Mouse (Mus musculus) bone marrow, adult 2 months (tissue): Measurements from ENCODE around the gene Comp. TPM values are rescaled to one million over a fixed set of nuclear protein-coding genes. Genes with fewer than 3 reads are reported as not detected.

Experiments used
- H3K27ac ChIP-seq: fragments of 200-500 bp; 2 replicates; pipeline ENCODE4 v1.5.1; 2012; ENCODE audit warnings: low read depth, mild to moderate bottlenecking, control low read depth, inconsistent platforms, low read length; ENCODE audit not compliant: control insufficient read depth, poor library complexity, insufficient read depth
- H3K4me1 ChIP-seq: fragments of 200-500 bp; 2 replicates; pipeline ENCODE4 v1.6.1; 2011; ENCODE audit warnings: low read length; ENCODE audit not compliant: control insufficient read depth, insufficient read depth
- H3K4me3 ChIP-seq: fragments of 200-500 bp; replicated peaks from 2 replicates; pipeline ENCODE3; 2011; ENCODE audit warnings: mild to moderate bottlenecking, low read depth, low read length, control low read depth; ENCODE audit not compliant: control insufficient read depth
- CTCF ChIP-seq: fragments of 200-500 bp; IDR thresholded peaks from 2 replicates; pipeline ENCODE4 v1.5.1; 2011; ENCODE audit warnings: low read length, control low read depth; ENCODE audit not compliant: control insufficient read depth, insufficient read depth
- POLR2A ChIP-seq: fragments of 200-500 bp; IDR thresholded peaks from 2 replicates; pipeline ENCODE4 v1.6.1; 2011; ENCODE audit warnings: low read depth, mild to moderate bottlenecking, control low read depth, low read length, borderline replicate concordance; ENCODE audit not compliant: control insufficient read depth
- WGBS: fragments of 180-500 bp; shearing (Covaris S2); methylation state at CpG from one replicate; pipeline ENCODE4 v1.1.7; 2018; 5-methylcytosine and 5-hydroxymethylcytosine counted together
- polyA plus RNA-seq: library from polyadenylated mRNA; stranded (reverse); fragments of >200 nt; gene quantifications from 2 replicates; pipeline ENCODE4 v1.2.4, GENCODE M21; 2011; ENCODE audit warnings: low replicate concordance; ENCODE audit not compliant: missing spikeins, insufficient read depth, insufficient read length

Comp gene
- polyA plus RNA-seq, 1 experiment: not detected

DNA sequence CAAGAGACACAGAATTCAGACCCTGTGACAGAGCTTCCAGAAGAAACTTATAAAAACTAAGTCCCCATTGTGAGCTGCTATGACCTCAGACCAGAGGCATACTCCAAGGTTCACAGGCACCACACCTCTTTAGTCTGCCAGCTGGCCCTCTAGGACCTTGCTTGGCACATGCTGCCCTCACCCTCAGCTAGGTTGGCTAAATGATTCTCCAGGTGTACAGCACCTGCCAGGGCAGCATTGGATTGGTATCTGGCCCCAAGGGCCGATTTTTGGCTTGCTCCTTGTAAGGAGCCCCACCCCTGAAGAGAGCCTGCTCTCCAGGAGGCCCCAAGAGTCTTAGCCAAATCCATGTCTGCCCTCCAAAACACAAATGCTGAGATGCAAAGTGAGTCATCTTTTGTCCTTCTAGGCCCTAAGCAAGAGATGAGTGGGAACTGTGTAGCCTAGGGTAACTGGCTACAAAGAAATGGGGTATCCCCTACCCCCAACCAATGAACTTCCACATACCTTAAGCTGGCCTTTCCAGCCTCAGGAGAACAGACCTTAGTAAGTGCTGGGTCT is 25.4 kb upstream of the Comp start:
- TF ChIP-seq POLR2A (no peak), CTCF (no peak)
- WGBS: 55% methylated on average over 1 of the region's 1 CpGs
- Histone ChIP-seq H3K4me3 (no peak overlapping the region), H3K4me1 (peaks cover 3% of the 10 kb centered on the region; the same call in 1 of the 2 replicates), H3K27ac (no peak overlapping the region)

DNA sequence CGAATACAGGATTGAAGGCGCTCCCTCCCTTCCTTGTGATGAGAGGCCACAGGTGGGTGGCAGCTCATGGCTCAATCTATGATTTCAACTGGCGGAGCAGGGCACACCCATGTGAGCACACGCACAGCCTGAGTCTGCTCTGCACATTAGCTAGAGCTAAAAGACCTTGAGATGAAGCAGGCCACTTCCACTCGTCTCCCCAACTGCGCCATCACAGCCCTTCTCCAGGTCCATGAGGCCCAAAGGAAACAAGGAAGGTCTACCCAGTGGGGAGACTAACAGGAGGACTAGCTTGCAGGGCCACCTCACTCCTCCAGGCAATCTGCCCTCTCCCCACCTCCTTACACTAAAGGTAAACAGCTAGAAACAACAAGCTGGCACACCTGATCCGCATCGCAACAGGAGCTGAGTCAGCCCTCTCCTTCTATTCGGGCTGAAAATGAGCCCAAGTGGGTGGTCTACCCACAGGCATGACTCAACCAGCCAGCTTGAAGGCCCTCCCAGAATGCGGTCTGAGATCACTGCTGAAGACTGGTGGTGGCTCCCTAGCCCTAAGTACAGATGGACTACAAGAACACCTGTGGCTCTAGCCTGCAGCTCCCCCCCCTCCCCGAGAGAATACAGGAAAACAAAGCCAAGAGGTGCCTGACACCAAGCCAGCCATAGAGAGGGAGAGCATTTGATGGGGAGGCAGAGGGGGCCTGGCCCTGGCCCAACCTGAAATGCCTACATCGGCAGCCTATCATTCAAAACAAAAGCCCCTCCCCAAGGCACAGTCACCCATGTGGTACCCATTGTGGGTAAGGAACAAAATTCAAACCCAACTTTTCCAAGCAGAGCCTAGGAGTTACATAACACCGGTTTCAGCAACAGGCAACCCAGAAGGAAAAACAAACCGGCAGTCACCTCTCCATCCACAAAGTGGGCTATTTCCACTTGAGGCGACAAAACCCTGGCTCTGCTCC is 22.0 kb upstream of the Comp start:
- Histone ChIP-seq H3K27ac (no peak overlapping the region), H3K4me1 (peaks cover 3% of the 10 kb centered on the region; the same call in 1 of the 2 replicates), H3K4me3 (peak overlapping the region; percentile 74)
- 37% methylated on average over 15 of the region's 15 CpGs for WGBS
- TF ChIP-seq POLR2A: no peak
- no peak for TF ChIP-seq CTCF

DNA sequence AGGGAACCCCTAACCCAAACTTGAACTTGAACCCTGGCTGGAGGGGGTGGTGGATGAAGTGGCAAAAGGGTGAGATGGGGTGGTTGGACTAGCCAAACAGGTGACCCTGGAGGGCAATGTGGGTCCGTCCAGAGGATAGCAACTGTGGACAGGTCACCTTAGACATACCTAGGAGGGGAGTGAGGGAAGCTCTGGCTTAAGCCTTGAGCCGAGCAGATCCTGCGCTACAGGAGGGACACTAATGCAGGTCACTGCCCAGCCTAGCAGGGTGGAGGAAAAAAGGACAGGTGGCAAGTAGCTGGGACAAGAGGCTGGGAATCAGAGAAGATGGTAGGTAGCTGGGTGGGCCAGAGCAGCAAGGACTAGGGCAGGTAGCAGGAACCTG is 21.4 kb upstream of the Comp start:
- 28% methylated on average over 3 of the region's 3 CpGs for WGBS
- TF ChIP-seq CTCF: no peak
- TF ChIP-seq POLR2A: no peak
- peaks cover 3% of the 10 kb centered on the region; the same call in 1 of the 2 replicates for H3K4me1 ChIP-seq
- peak overlapping the region; percentile 74 for H3K4me3 ChIP-seq
- H3K27ac ChIP-seq: no peak overlapping the region

DNA sequence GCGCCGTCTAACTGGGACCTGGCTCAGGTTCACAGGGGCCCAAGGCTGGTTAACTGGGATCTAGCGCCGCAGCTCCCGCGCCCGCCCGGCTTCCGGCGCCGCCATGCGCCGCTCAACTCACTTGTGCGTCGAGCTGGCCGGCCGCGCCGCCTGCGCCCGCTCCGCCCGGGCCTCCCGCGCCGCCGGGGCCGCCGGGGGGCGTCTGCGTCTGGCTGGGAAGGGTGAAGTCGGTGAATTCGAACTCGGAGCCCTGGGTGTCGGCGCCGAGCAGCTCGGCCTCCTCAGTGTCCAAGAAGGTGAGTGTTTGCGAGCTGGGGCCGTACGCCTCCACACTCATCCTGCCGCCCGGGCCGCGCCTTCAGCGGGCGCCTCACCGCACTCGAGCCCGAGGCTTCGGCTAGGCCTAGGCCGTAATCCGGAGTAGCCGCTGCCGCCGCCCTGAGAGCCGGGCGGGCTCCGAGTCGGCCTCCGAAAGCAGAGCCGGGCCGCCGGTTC is 20.7 kb upstream of the Comp start:
- H3K4me1 ChIP-seq: peaks cover 3% of the 10 kb centered on the region; the same call in 1 of the 2 replicates
- under 1% methylated on average over 64 of the region's 64 CpGs for WGBS

DNA sequence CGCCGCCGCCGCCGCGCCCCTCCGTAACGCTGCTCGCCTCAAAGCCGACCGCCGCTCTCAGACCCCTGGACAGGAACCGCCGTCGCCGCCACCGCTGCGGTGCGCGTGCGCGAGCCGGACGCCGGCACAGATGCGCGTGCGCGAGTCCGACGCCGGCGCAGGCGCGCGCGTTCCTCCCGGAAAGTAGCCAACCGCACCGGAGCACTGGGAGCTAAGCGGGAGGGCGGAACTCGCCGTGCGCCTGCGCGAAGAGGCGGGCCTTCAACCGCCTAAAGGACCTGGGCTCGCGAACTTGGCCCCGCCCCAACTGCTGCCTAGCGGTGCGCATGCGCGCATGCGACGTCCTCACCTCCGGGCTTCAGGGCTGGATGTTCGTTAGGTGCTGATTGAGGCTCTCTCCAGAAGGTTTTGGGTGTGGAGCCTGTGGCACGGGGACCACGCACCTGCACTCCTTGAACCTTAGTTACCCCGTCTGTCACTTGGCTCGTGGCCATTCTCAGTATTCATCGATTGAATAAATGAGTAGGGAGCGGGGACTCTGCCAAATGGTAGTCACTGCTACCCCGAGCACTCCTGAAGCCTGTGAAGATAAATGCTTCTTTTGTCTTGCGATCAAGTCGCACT is 20.1 kb upstream of the Comp start, which contains the start of gene Upf1:
Gene Upf1, minus strand, starts transcription at position 85 of the 624 bp plus-strand sequence.
- Histone ChIP-seq H3K4me3 (peak within 1 kb of the TSS; percentile 77), H3K27ac (peak within 1 kb of the TSS; percentile 85), H3K4me1 (peaks cover 3% of the 10 kb centered on the region; the same call in 1 of the 2 replicates)
- 1% methylated on average over 69 of the region's 69 CpGs for WGBS
- no peak for TF ChIP-seq CTCF
- peak; percentile 72; the same call in 1 of the 2 replicates for TF ChIP-seq POLR2A

More for the DNA sequence above, 20.7 kb upstream of the Comp start:
- Histone ChIP-seq H3K27ac (peak overlapping the region; percentile 85), H3K4me3 (peak overlapping the region; percentile 74)
- no peak for TF ChIP-seq CTCF

DNA sequence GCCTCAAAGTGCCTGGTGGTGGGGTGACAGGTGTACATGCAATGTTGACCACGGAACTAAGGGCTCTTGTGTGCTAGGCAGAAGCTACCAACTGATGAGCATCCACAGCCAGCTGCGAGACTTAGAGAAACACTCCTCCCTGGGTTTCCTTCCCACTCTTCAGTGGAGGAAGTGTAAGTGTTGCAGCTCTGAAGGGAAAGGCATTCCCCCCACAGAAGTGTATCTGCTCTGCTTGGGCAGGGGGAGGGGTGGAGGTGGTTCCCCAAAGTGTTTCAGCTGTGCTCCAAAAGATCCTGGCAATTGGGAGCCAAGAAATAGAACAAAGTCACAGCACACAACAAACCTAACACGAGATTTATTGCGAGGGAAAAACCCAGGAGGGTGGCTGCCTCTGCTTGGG is 19.4 kb upstream of the Comp start:
- H3K4me1 ChIP-seq: peaks cover 3% of the 10 kb centered on the region; the same call in 1 of the 2 replicates
- 8% methylated on average over 4 of the region's 4 CpGs for WGBS

DNA sequence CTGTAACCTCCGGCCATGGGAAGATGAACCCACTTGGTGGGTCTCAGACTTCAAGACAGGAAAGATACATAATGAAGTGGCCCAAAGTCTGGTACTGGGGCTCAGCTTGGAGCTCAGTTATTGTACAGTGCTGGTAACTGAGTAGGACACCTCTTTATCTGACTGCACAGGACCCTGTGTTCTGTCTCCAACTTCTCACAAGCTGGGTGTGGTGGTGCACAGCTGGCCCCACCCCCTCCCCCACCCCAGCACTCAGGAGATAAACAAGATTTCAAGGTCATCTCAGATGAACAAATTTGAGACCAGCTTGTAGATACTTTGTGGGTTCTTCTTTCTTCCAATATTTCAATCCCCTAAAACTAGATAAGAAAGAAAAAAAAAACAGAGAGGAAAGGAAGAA is 17.2 kb upstream of the Comp start:
- 57% methylated on average over 1 of the region's 1 CpGs for WGBS

More for the DNA sequence above, 19.4 kb upstream of the Comp start:
- Histone ChIP-seq H3K4me3 (peak overlapping the region; percentile 77), H3K27ac (peak overlapping the region; percentile 85)
- no peak for TF ChIP-seq CTCF
- TF ChIP-seq POLR2A: no peak

More for the DNA sequence above, 17.2 kb upstream of the Comp start:
- H3K4me3 ChIP-seq: no peak overlapping the region
- H3K4me1 ChIP-seq: peaks cover 3% of the 10 kb centered on the region; the same call in 1 of the 2 replicates
- TF ChIP-seq POLR2A (no peak), CTCF (no peak)
- H3K27ac ChIP-seq: no peak overlapping the region
